ENCODE assay signal across 8 mouse cellular contexts in the genomic region with DNA sequence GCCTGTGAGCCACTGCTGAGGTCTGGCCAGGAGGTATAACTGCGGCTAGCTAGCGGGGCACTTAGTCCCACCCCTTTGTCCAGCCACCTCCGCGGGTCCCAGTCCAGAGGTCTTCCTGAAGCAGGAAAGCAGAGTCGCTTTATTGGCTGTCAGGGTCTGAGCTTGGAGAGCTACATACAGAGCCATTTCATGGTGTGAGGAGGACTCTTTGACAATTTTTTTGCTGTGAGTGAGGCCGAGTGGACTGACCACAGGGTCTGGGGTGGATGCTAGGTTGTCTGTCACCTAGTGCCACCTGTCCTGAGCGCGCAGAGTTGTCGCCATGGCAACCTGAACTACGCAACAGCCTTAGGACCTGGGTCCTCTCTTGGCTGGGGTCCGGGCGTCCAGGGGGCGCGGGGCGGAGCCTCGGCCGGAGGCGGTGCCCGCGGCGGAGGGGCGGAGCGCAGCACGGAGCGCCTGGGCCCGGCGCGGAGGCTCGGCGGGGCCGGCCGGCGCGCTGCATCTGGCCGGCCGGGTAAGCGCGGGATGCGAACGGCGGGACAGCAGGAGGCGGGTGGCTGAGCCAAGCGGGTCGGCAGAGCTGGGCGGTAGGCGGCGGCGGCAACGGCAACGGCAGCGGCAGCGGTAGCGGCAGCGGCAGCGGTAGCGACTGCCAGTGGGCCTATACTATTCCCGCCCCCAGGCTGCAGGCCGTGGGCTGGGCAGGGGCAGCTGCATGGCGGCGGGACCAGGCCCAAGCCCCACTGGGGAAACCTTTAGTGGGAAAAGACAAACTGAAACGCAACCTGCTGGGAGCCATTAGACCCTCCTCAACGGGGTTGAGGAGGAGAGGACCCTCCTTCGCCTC. TPM values are rescaled to one million over a fixed set of nuclear protein-coding genes. Genes with fewer than 3 reads are reported as not detected.
A peak's percentile ranks its signal among the peaks of the same experiment; 100 is the strongest.
DNase-seq lines count a peak whose midpoint lies in the region; ATAC-seq lines count a peak whose summit lies in the region.

TSS of gene Tmem121 (plus strand) at position 489 of the 850 bp plus-strand sequence.

- peaks cover 30% of the 10 kb centered on the region for H3K4me1 ChIP-seq in heart, embryonic 10.5 days
- H3K4me1 ChIP-seq in neural tube, embryonic 11.5 days (ENCODE audit: control insufficient read depth, insufficient read depth, low read length) = peaks cover 19% of the 10 kb centered on the region

- DNase-seq in heart, embryonic 10.5 days (ENCODE audit: low spot score) = no peak
- DNase-seq in heart, adult 9 months (ENCODE audit: low spot score in 2 of 2) = no peak
- DNase-seq in B cell, adult 2 months = peak; percentile 36 to 37
- peak; percentile 73 for DNase-seq in cerebellum, adult 11-12 months
- DNase-seq in forelimb bud, embryonic 11.5 days (ENCODE audit: low read depth, low spot score) = peak; percentile 31
- DNase-seq in left cerebral cortex, postnatal 14 days (ENCODE audit: low spot score in 2 of 2) = peak in 1 of 2 experiments; percentile 34
- peak; percentile 81 for DNase-seq in neural tube, embryonic 11.5 days (ENCODE audit: low spot score)
- no peak for DNase-seq in spleen, adult 12 weeks (ENCODE audit: low spot score)

- ATAC-seq in neural tube, embryonic 11.5 days (ENCODE audit: insufficient read depth, low FRiP score, low TSS enrichment) = peak; percentile 58

- 2% methylated on average over 63 of the region's 63 CpGs for WGBS in heart, embryonic 10.5 days
- 2% methylated on average over 49 of the region's 63 CpGs for WGBS in neural tube, embryonic 11.5 days

- intact Hi-C loops in left cerebral cortex, postnatal 14 days (cut with DNase I) = no loop called here

- H3K27ac ChIP-seq in heart, embryonic 10.5 days = peak within 1 kb of the TSS; percentile 62
- no peak within 1 kb of the TSS for H3K27ac ChIP-seq in neural tube, embryonic 11.5 days (ENCODE audit: low read depth, low read length)

- peak within 1 kb of the TSS; percentile 76 for H3K9ac ChIP-seq in neural tube, embryonic 11.5 days (ENCODE audit: low read length)

- H3K9me3 ChIP-seq in heart, embryonic 10.5 days = no peaks in the 10 kb centered on the region
- H3K9me3 ChIP-seq in neural tube, embryonic 11.5 days (ENCODE audit: control insufficient read depth, low read length) = no peaks in the 10 kb centered on the region

- H3K27me3 ChIP-seq in heart, embryonic 10.5 days (ENCODE audit: insufficient read depth, poor library complexity, severe bottlenecking) = peaks cover 67% of the 10 kb centered on the region
- H3K27me3 ChIP-seq in neural tube, embryonic 11.5 days (ENCODE audit: control insufficient read depth, insufficient read depth, low read length) = no peaks in the 10 kb centered on the region

- H3K4me3 ChIP-seq in heart, embryonic 10.5 days = peak within 1 kb of the TSS; percentile 73
- peak within 1 kb of the TSS; percentile 64 for H3K4me3 ChIP-seq in neural tube, embryonic 11.5 days (ENCODE audit: low read depth, low read length)

- H3K4me2 ChIP-seq in neural tube, embryonic 11.5 days (ENCODE audit: low read depth) = peak within 1 kb of the TSS; percentile 85

- no peaks in the 10 kb centered on the region for H3K36me3 ChIP-seq in heart, embryonic 10.5 days
- 0 out of 2 replicates have a peak, but pooled peaks cover 2% of the 10 kb centered on the region for H3K36me3 ChIP-seq in neural tube, embryonic 11.5 days (ENCODE audit: control insufficient read depth, insufficient read depth, low read length)

RNA-seq across cellular contexts. Expression of gene Tmem121, which starts in this region (rescaled TPM):
- polyA plus RNA-seq in heart, embryonic 10.5 days (2016; fragmentation: Nextera tagmentation; extraction: Ambion mirVana) = 2.6 and 6.1 TPM in 2 replicates
- total RNA-seq in left cerebral cortex, postnatal 14 days (2021) = 10 to 100 TPM; 28.3 to 35.6 TPM
- polyA plus RNA-seq in neural tube, embryonic 11.5 days (2014; fragmentation: Nextera tagmentation; extraction: Ambion mirVana) = 13.2 and 13.7 TPM in 2 replicates

Comparison
In these comparisons a context has a peak if more than half of its experiments do, and no peak if none do; other contexts are left out.
1. DNase-seq: peak in B cell, adult 2 months (2 of 2), cerebellum, adult 11-12 months (single experiment), forelimb bud, embryonic 11.5 days (single experiment) and neural tube, embryonic 11.5 days (single experiment); none in heart, embryonic 10.5 days (single experiment), heart, adult 9 months (0 of 2) and spleen, adult 12 weeks (single experiment).